Mouse (Mus musculus) forebrain, embryonic 16.5 days (tissue): Measurements from ENCODE around the gene Fgd6. TPM values are rescaled to one million over a fixed set of nuclear protein-coding genes. Genes with fewer than 3 reads are reported as not detected.
A peak's percentile ranks its signal among the peaks of the same experiment; 100 is the strongest.

Experiments
- ATAC-seq: fragments of 200-750 bp; cut with Nextera tagmentation; 2 replicates; pipeline ENCODE4 v1.8.0; 2017; ENCODE audit warnings: mild to moderate bottlenecking, moderate library complexity
- H3K27ac ChIP-seq: fragments of 300-500 bp; sonication (generic); 2 replicates; pipeline ENCODE4 v1.5.1; 2014; ENCODE audit warnings: low read length, control low read depth
- H3K27me3 ChIP-seq: fragments of 300-500 bp; sonication (generic); replicated peaks from 2 replicates; pipeline ENCODE4 v1.6.1; 2014; ENCODE audit warnings: low read length; ENCODE audit not compliant: control insufficient read depth, insufficient read depth
- H3K36me3 ChIP-seq: fragments of 300-500 bp; sonication (generic); 2 replicates; pipeline ENCODE4 v1.6.1; 2014; ENCODE audit not compliant: control insufficient read depth, insufficient read depth
- H3K4me1 ChIP-seq: fragments of 300-500 bp; sonication (generic); replicated peaks from 2 replicates; pipeline ENCODE4 v1.6.1; 2014; ENCODE audit warnings: low read length; ENCODE audit not compliant: control insufficient read depth, insufficient read depth
- H3K4me2 ChIP-seq: fragments of 300-500 bp; sonication (generic); 2 replicates; pipeline ENCODE4 v1.6.1; 2014; ENCODE audit warnings: mild to moderate bottlenecking, low read length, control low read depth
- H3K4me3 ChIP-seq: fragments of 300-500 bp; sonication (generic); replicated peaks from 2 replicates; pipeline ENCODE4 v1.5.1; 2014; ENCODE audit warnings: mild to moderate bottlenecking, low read length, control low read depth
- H3K9ac ChIP-seq: fragments of 300-500 bp; sonication (generic); replicated peaks from 2 replicates; pipeline ENCODE4 v1.6.1; 2014; ENCODE audit warnings: low read depth, low read length, control low read depth
- H3K9me3 ChIP-seq: fragments of 300-500 bp; sonication (generic); 2 replicates; pipeline ENCODE4 v1.6.1; 2016; ENCODE audit warnings: low read length; ENCODE audit not compliant: control insufficient read depth
- WGBS: fragments of 180-500 bp; shearing (Covaris S2); extraction: QIAGEN DNeasy Blood & Tissue Kit; methylation state at CpG from one replicate; pipeline ENCODE4 v1.1.7; 2014; 5-methylcytosine and 5-hydroxymethylcytosine counted together
- polyA plus RNA-seq: library from polyadenylated mRNA; unstranded; fragments of >200 nt; fragmentation: Nextera tagmentation; extraction: Ambion mirVana; gene quantifications from 2 replicates; pipeline ENCODE4 v1.2.1, GENCODE M21; 2015

Fgd6 gene
- polyA plus RNA-seq, 1 experiment from 2014 or later: 1.6 TPM

GRCm38 (mm10) chr10:94116781-94117340 lies 81.1 kb downstream of the Fgd6 start:
- H3K27me3 ChIP-seq: no peaks in the 10 kb centered on the region
- H3K36me3 ChIP-seq: no peaks in the 10 kb centered on the region
- no peak overlapping the region for H3K27ac ChIP-seq
- H3K9ac ChIP-seq: no peak overlapping the region
- 73% methylated on average over 12 of the region's 12 CpGs for WGBS
- no peak overlapping the region for H3K4me2 ChIP-seq
- no peaks in the 10 kb centered on the region for H3K9me3 ChIP-seq
- 0 out of 2 replicates have a peak, but pooled peaks have one; percentile 31 for ATAC-seq
- no peak overlapping the region for H3K4me3 ChIP-seq
- no peaks in the 10 kb centered on the region; the same call in 1 of the 2 replicates for H3K4me1 ChIP-seq

GRCm38 (mm10) chr10:94117916-94118315 lies 82.1 kb downstream of the Fgd6 start:
- H3K4me3 ChIP-seq: no peak overlapping the region
- no peaks in the 10 kb centered on the region for H3K27me3 ChIP-seq
- H3K4me1 ChIP-seq: no peaks in the 10 kb centered on the region; the same call in 1 of the 2 replicates
- H3K4me2 ChIP-seq: no peak overlapping the region
- ATAC-seq: no peak
- H3K9ac ChIP-seq: no peak overlapping the region
- no peak overlapping the region for H3K27ac ChIP-seq
- H3K9me3 ChIP-seq: no peaks in the 10 kb centered on the region
- 91% methylated on average over 3 of the region's 3 CpGs for WGBS
- H3K36me3 ChIP-seq: no peaks in the 10 kb centered on the region

GRCm38 (mm10) chr10:94118993-94119392 lies 83.2 kb downstream of the Fgd6 start:
- WGBS: 91% methylated on average over 7 of the region's 7 CpGs
- no peak overlapping the region for H3K4me3 ChIP-seq

GRCm38 (mm10) chr10:94120676-94121075 lies 84.9 kb downstream of the Fgd6 start:
- Histone ChIP-seq H3K27me3 (no peaks in the 10 kb centered on the region), H3K36me3 (no peaks in the 10 kb centered on the region), H3K9ac (no peak overlapping the region), H3K4me3 (no peak overlapping the region), H3K4me1 (no peaks in the 10 kb centered on the region; the same call in 1 of the 2 replicates), H3K4me2 (no peak overlapping the region), H3K9me3 (no peaks in the 10 kb centered on the region), H3K27ac (no peak overlapping the region)
- no peak for ATAC-seq
- 87% methylated on average over 9 of the region's 9 CpGs for WGBS

More at GRCm38 (mm10) chr10:94118993-94119392, 83.2 kb downstream of the Fgd6 start:
- no peaks in the 10 kb centered on the region for H3K27me3 ChIP-seq
- no peak for ATAC-seq
- no peak overlapping the region for H3K4me2 ChIP-seq
- H3K9ac ChIP-seq: no peak overlapping the region
- no peaks in the 10 kb centered on the region; the same call in 1 of the 2 replicates for H3K4me1 ChIP-seq
- H3K36me3 ChIP-seq: no peaks in the 10 kb centered on the region
- H3K27ac ChIP-seq: no peak overlapping the region
- no peaks in the 10 kb centered on the region for H3K9me3 ChIP-seq

GRCm38 (mm10) chr10:94122595-94122994 lies 86.8 kb downstream of the Fgd6 start:
- no peak overlapping the region for H3K9ac ChIP-seq
- H3K9me3 ChIP-seq: no peaks in the 10 kb centered on the region
- H3K4me1 ChIP-seq: no peaks in the 10 kb centered on the region
- no peak overlapping the region for H3K4me2 ChIP-seq
- H3K27me3 ChIP-seq: no peaks in the 10 kb centered on the region
- no peak for ATAC-seq
- H3K36me3 ChIP-seq: no peaks in the 10 kb centered on the region
- WGBS: 94% methylated on average over 7 of the region's 7 CpGs
- H3K4me3 ChIP-seq: no peak overlapping the region
- no peak overlapping the region for H3K27ac ChIP-seq

- no peaks in the 10 kb centered on the region for H3K9me3 ChIP-seq
- H3K4me3 ChIP-seq: no peak overlapping the region
- no peaks in the 10 kb centered on the region for H3K4me1 ChIP-seq
- no peak for ATAC-seq
- WGBS: 86% methylated on average over 5 of the region's 5 CpGs
- no peak overlapping the region for H3K9ac ChIP-seq
- H3K27ac ChIP-seq: no peak overlapping the region
- H3K27me3 ChIP-seq: no peaks in the 10 kb centered on the region
- H3K36me3 ChIP-seq: no peaks in the 10 kb centered on the region
- no peak overlapping the region for H3K4me2 ChIP-seq
Measured at GRCm38 (mm10) chr10:94123581-94123980, 87.8 kb downstream of the Fgd6 start.

- H3K4me3 ChIP-seq: no peak overlapping the region
- no peaks in the 10 kb centered on the region for H3K9me3 ChIP-seq
- no peaks in the 10 kb centered on the region for H3K27me3 ChIP-seq
- peaks cover 6% of the 10 kb centered on the region for H3K4me1 ChIP-seq
- H3K4me2 ChIP-seq: no peak overlapping the region
- no peak for ATAC-seq
- H3K9ac ChIP-seq: no peak overlapping the region
- 76% methylated on average over 5 of the region's 5 CpGs for WGBS
- H3K36me3 ChIP-seq: no peaks in the 10 kb centered on the region
- no peak overlapping the region for H3K27ac ChIP-seq
Measured at GRCm38 (mm10) chr10:94124376-94124775, 88.6 kb downstream of the Fgd6 start.

GRCm38 (mm10) chr10:94129680-94130119 lies 93.9 kb downstream of the Fgd6 start:
- H3K9ac ChIP-seq: no peak overlapping the region
- H3K4me2 ChIP-seq: peak overlapping the region; percentile 10; the same call in 1 of the 2 replicates
- no peak overlapping the region for H3K4me3 ChIP-seq
- H3K9me3 ChIP-seq: no peaks in the 10 kb centered on the region
- H3K27ac ChIP-seq: peak overlapping the region; percentile 54
- ATAC-seq: peak; percentile 95
- H3K36me3 ChIP-seq: no peaks in the 10 kb centered on the region
- peaks cover 13% of the 10 kb centered on the region for H3K4me1 ChIP-seq
- no peaks in the 10 kb centered on the region; the same call in 1 of the 2 replicates for H3K27me3 ChIP-seq
- 7% methylated on average over 9 of the region's 9 CpGs for whole genome bisulfite sequencing

GRCm38 (mm10) chr10:94133081-94133480 lies 97.3 kb downstream of the Fgd6 start:
- Histone ChIP-seq H3K9me3 (no peaks in the 10 kb centered on the region), H3K27me3 (no peaks in the 10 kb centered on the region; the same call in 1 of the 2 replicates), H3K4me3 (no peak overlapping the region), H3K36me3 (no peaks in the 10 kb centered on the region), H3K9ac (no peak overlapping the region), H3K4me2 (no peak overlapping the region), H3K4me1 (peaks cover 13% of the 10 kb centered on the region), H3K27ac (no peak overlapping the region)
- WGBS: 61% methylated on average over 8 of the region's 8 CpGs
- no peak for ATAC-seq
